Mouse (Mus musculus) CH12.LX (cell line): ENCODE measurements around the gene Tmprss12.

ENCODE experiments used
- BHLHE40 ChIP-seq: IDR thresholded peaks from 2 replicates; pipeline ENCODE4 v1.6.1; 2011; ENCODE audit warnings: mild to moderate bottlenecking, low read depth, low read length, improper control_type of control experiment
- CHD1 ChIP-seq: IDR thresholded peaks from 2 replicates; pipeline ENCODE4 v1.6.1; 2012; ENCODE audit warnings: low read depth, low read length, improper control_type of control experiment, inconsistent platforms
- CTCF ChIP-seq, 2 experiments: IDR thresholded peaks in 1 of 2; conservative IDR thresholded peaks in 1 of 2; 2 replicates each; pipeline ENCODE4 v1.5.1; 2011 to 2012; ENCODE audit warnings: low read depth in 2 of 2, low read length in 2 of 2, improper control_type of control experiment in 1 of 2, inconsistent platforms in 1 of 2, mild to moderate bottlenecking in 1 of 2, moderate library complexity in 1 of 2
- JUN ChIP-seq: IDR thresholded peaks from 2 replicates; pipeline ENCODE4 v1.6.1; 2011; ENCODE audit warnings: low read depth, mild to moderate bottlenecking, low read length, improper control_type of control experiment, moderate library complexity; ENCODE audit not compliant: insufficient read depth
- MAFK ChIP-seq: IDR thresholded peaks from 2 replicates; pipeline ENCODE4 v1.6.1; 2011; ENCODE audit warnings: low read length, improper control_type of control experiment; ENCODE audit not compliant: insufficient replicate concordance
- NRF1 ChIP-seq: IDR thresholded peaks from 2 replicates; pipeline ENCODE4 v1.6.1; 2014; ENCODE audit warnings: low read depth, mild to moderate bottlenecking, inconsistent platforms, low read length, improper control_type of control experiment, moderate library complexity
- POLR2A ChIP-seq: IDR thresholded peaks from 2 replicates; pipeline ENCODE4 v1.6.1; 2011; ENCODE audit warnings: low read depth, mild to moderate bottlenecking, improper control_type of control experiment, low read length
- POLR2AphosphoS2 ChIP-seq: IDR thresholded peaks from 2 replicates; pipeline ENCODE4 v1.6.1; 2011; ENCODE audit warnings: low read depth, low read length, improper control_type of control experiment
- RCOR1 ChIP-seq: conservative IDR thresholded peaks from 2 replicates; pipeline ENCODE4 v1.6.1; 2012; ENCODE audit warnings: low read depth, mild to moderate bottlenecking, inconsistent platforms, low read length, improper control_type of control experiment
- SIN3A ChIP-seq: IDR thresholded peaks from 2 replicates; pipeline ENCODE4 v1.6.1; 2012; ENCODE audit warnings: low read length, improper control_type of control experiment, inconsistent platforms
- USF2 ChIP-seq: conservative IDR thresholded peaks from 2 replicates; pipeline ENCODE4 v1.6.1; 2011; ENCODE audit warnings: low read depth, low read length, improper control_type of control experiment

GRCm38 (mm10) chr15:100288980-100289379 is 8.3 kb downstream of the Tmprss12 start:
- TF ChIP-seq POLR2A = no peak
- no peak for TF ChIP-seq JUN
- no peak for TF ChIP-seq CTCF (conservative IDR thresholded peaks at IDR 0.05 in 1 of 2, IDR thresholded peaks at IDR 0.05 in 1 of 2; ENCODE audit: low read depth in 2 of 2, low read length in 2 of 2)
- TF ChIP-seq MAFK = no peak
- TF ChIP-seq RCOR1 = no peak
- no peak for TF ChIP-seq SIN3A
- no peak for TF ChIP-seq USF2
- TF ChIP-seq CHD1 = no peak
- TF ChIP-seq BHLHE40 = no peak
- no peak for TF ChIP-seq NRF1
- no peak for TF ChIP-seq POLR2AphosphoS2
